Mouse (Mus musculus) mouse embryonic stem cell (cell line): ENCODE measurements around the gene Pbx3.

Source experiments
- in situ Hi-C, 2 experiments: fragments of 300-500 bp; cut with MboI; formaldehyde crosslinking; loops; 1 replicate in 1 of 2; 3 replicates in 1 of 2; pipeline ENCODE4 v1.14.3; 2019 to 2020; ENCODE audit warnings: low sequenced_read_pairs in 2 of 2, low pct_unique_long_range_greater_than_20kb in 1 of 2, mixed read lengths in 1 of 2; ENCODE audit not compliant: unreplicated experiment in 1 of 2

The Pbx3 gene

DNA sequence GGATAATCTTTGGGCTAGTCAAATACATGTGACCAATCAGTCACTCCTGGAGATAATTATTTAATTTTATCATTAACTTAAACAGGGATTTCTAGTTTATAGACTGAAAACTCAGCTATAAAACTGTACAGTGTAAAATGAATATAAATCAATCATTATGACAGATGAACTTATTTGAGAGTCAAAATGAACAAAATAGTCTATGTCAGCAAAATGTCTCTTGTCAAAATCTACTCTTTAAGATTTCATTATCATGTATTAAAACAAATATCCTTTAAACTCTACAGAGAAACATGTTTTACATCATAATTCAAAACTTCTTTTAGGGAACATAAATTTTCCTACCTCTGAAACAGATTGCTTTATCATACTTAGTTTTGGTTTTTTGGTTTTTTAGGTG, 20.9 kb downstream of the Pbx3 start:
- in situ Hi-C loops: no loop called here

GRCm38 (mm10) chr2:34347096-34347495, 25.8 kb downstream of the Pbx3 start:
- in situ Hi-C loops: no loop called here

GRCm38 (mm10) chr2:34298664-34299063, 74.3 kb downstream of the Pbx3 start:
- in situ Hi-C loops: no loop called here

DNA sequence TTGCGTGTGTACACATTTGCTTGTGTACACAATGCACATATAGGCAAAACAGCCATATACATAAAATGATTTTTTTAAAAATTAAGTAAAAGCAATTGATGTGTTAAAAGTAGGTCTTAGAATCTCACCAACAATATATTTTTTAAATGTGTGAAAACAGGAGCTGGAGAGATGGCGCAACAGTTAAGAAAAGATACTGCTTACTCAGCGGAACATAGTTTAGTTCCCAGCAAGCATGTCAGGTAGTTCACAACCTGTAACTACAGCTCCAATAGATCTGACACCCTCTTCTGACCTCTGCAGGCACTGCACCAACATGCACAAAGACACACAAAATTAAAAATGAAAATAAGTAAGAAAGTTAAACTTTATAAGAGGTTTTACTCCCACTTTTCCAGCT, 74.7 kb downstream of the Pbx3 start:
- in situ Hi-C loops: no loop called here

- in situ Hi-C loops: no loop called here
These were observed 83.2 kb downstream of the Pbx3 start for GRCm38 (mm10) chr2:34289726-34290125.

GRCm38 (mm10) chr2:34284239-34284638, 88.7 kb downstream of the Pbx3 start:
- in situ Hi-C loops: no loop called here

DNA sequence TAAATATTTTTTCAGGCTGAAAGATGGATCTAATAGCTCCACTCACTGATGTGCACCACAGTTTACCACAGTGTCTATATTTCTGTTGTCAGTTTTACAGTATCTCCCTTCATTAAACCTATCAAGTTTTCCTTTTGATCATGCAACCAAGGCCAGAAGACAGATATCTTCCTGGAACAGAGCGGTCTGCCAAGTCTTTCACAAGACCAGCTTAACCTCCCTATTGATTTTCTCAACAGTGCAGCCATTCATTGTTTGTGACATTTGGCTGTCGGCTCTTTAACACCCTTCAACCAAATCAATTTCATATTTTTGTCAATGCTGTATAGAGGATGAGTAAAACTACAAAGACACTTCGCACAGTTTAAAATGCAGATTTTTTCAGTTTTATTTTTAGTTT, 91.9 kb downstream of the Pbx3 start:
- in situ Hi-C loops: no loop called here

DNA sequence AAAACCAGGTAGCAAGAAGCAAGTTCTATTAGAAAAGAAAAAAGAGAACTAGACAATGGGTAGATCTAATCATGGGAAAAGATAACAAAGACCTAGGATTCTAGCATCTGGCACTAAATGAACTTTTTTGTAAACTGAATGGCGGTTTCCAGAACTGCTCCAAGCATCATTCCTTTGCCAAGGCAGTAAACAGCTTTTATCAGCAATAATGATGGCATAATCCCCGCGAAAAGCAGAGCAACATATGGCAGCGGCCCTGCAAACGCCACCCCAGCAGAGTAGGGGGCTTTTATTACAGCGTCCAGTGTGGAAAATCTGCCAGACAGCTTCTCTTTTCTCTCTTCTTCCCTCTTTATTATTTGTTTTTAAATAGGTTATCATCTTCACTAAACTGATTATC, 93.2 kb downstream of the Pbx3 start:
- in situ Hi-C loops: no loop called here

DNA sequence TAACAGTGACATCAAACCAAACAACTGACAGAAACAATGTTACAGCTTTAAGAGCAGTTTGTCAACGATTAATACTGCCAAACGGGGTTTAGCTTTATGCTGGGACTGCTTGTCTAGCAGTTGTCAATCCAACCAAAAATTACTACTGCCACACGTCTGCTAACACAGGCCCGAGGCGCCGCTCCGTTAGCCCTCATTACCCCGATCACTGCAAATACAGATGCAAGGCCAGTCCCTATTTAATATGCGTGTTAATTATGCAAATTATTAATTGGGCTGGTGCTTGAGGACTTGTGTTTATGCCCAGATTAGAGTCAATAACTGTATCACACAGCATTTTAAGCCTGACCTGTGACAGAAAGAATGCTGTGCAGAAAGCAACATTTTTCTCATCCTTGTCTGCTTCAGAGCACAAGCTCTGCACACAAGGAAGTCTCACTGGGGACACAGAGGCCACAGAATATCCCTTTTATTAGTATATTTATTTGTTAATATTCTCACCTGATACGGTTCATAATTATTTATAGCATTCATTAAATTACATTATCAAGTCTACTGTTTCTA, 97.2 kb downstream of the Pbx3 start:
- in situ Hi-C loops: no loop called here

GRCm38 (mm10) chr2:34262046-34262445, 110.9 kb downstream of the Pbx3 start:
- in situ Hi-C loops: no loop called here

DNA sequence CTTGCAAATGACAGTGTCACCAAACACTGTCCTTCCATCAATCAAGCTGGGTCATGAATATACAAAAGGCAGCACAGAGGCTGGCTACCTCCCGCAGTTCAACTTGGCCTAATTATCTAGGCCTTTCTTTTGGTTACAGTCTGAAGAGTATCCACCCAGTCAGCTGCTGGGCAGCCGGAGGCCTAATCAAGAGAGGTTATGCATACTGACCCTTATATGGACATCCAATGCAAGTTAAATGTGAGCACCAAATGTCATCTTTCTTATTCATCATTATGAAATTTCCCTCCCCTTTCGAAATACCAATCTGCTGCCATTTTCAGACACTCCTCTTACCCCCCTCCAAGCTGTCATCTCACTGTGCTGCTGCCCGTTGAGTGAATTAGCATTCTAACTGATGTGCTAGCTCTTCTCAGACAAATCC, 112.3 kb downstream of the Pbx3 start:
- in situ Hi-C loops: no loop called here

GRCm38 (mm10) chr2:34258256-34258655, 114.7 kb downstream of the Pbx3 start:
- in situ Hi-C loops: no loop called here

GRCm38 (mm10) chr2:34257611-34258010, 115.3 kb downstream of the Pbx3 start:
- in situ Hi-C loops: no loop called here

DNA sequence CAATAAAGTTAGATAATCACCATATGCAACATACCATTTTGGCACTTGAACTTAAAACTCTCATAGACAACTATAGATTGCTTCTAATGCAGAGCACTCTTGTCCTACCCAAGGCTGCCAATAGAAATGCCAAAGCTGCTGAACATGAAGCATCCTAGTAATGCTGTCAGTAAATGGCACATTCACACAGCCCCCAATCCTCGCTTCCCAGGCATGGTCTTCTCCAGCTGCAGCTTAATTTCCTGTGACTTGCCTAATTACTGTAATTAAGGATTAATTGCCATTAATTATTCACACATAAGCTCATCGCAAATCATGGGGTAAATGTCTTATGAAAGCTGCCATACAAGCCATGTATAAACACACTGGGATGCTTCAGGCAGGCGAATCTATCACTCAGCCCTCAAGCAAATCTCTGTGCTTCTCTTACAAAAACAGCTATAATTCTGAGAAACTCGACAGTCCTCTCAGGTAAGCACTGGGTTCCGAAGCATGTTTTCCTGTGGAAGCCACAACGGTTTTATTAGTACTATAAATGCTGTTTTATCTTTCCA, 116.9 kb downstream of the Pbx3 start:
- in situ Hi-C loops: no loop called here

DNA sequence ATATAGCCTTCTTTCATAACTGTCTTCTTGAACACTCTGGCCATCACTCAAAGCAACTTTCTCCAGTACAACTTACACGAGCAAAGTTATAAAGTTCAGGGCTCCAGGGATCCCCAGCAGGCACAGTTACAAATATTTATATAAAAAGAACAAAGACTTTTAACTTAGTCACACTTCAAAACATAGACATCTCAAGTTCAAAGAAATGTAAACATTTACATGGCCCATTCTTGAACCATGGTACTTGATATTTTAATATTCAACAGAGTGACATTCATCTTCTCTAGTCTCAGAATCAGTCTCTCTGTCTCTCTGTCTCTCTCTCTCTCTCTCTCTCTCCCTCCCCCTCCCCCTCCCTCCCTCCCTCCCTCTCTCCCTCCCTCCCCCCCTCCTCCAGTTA, 119.3 kb downstream of the Pbx3 start:
- in situ Hi-C loops: no loop called here

DNA sequence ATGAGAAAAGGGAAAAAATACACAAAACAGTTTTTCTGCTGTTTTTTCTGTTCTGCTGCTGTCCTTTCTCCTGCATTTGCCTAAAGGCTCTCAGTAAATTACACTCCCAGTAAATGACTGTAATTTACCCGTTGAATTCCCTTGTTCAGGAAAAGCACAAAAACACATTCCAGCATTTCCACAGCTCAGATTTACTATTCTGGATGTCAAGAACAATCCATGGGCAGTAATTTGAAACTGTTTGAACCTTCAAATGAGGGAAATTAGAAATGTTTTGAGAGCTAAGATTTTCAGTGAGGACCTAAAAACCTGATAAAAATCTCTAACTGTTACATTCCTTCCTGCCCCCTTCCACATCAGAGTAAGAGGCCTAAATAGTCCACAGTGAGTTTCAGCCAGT, 119.8 kb downstream of the Pbx3 start:
- in situ Hi-C loops: no loop called here

DNA sequence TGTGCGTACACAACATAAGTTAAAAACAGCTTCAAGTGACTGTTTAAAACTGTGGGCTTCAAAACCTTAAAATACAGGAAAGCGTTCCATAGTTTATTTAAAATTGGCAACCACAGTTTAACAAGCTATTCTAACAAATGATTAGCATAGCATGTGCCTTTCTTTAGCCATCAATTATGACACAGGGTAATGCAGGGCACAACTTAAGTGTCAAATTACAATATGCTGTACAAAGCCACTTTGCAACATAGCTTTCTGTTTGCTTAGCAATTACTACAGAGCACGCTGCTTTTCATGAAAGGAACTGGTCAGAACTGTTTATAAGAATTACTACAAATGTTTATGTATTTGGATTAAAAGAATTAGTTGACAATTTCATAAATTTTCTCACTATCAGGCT, 120.7 kb downstream of the Pbx3 start:
- in situ Hi-C loops: no loop called here

- in situ Hi-C loops: no loop called here
These were observed 122.8 kb downstream of the Pbx3 start for GRCm38 (mm10) chr2:34249961-34250658.

GRCm38 (mm10) chr2:34249141-34249960, 123.6 kb downstream of the Pbx3 start:
- in situ Hi-C loops: no loop called here
